Mouse (Mus musculus) kidney, postnatal 0 days (tissue): Measurements from ENCODE around the gene Cnfn. TPM values are rescaled to one million over a fixed set of nuclear protein-coding genes. Genes with fewer than 3 reads are reported as not detected.
"Not testable (repeated sequence)": the region's sequence is repeated elsewhere in the genome, so short reads cannot be mapped to it uniquely, and the experiment has no call there.

Experiments used
- ATAC-seq: fragments of 200-750 bp; cut with Nextera tagmentation; replicated peaks from 2 replicates; pipeline ENCODE4 v1.8.0; 2017; ENCODE audit warnings: low read depth, moderate number of reproducible peaks, moderate TSS enrichment, moderate library complexity; ENCODE audit not compliant: low FRiP score
- DNase-seq: peaks from one replicate; pipeline ENCODE4 v3.0.0-alpha.2; 2016; ENCODE audit warnings: low spot score
- H3K27ac ChIP-seq: fragments of 300-500 bp; sonication (generic); 2 replicates; pipeline ENCODE4 v1.5.1; 2014; ENCODE audit warnings: mild to moderate bottlenecking
- H3K27me3 ChIP-seq: fragments of 300-500 bp; sonication (generic); 2 replicates; pipeline ENCODE4 v1.6.1; 2014; ENCODE audit warnings: low read length, mixed read lengths; ENCODE audit not compliant: insufficient read depth
- H3K36me3 ChIP-seq: fragments of 300-500 bp; sonication (generic); 2 replicates; pipeline ENCODE4 v1.6.1; 2014; ENCODE audit warnings: low read length, mixed read lengths; ENCODE audit not compliant: insufficient read depth
- H3K4me1 ChIP-seq: fragments of 300-500 bp; sonication (generic); replicated peaks from 2 replicates; pipeline ENCODE4 v1.6.1; 2014; ENCODE audit warnings: antibody characterized with exemption, low read length, mixed read lengths; ENCODE audit not compliant: insufficient read depth
- H3K4me2 ChIP-seq: fragments of 300-500 bp; sonication (generic); 2 replicates; pipeline ENCODE4 v1.6.1; 2014; ENCODE audit warnings: mild to moderate bottlenecking, low read length, moderate library complexity, mixed read lengths
- H3K4me3 ChIP-seq: fragments of 300-500 bp; sonication (generic); replicated peaks from 2 replicates; pipeline ENCODE4 v1.5.1; 2014; ENCODE audit warnings: low read depth, low read length
- H3K9ac ChIP-seq: fragments of 300-500 bp; sonication (generic); 2 replicates; pipeline ENCODE4 v1.6.1; 2014; ENCODE audit warnings: low read depth, low read length
- H3K9me3 ChIP-seq: fragments of 300-500 bp; sonication (generic); replicated peaks from 2 replicates; pipeline ENCODE4 v1.6.1; 2016; ENCODE audit warnings: low read length, inconsistent platforms, mixed read lengths
- CTCF ChIP-seq: IDR thresholded peaks from 2 replicates; pipeline ENCODE4 v1.5.1; 2016; ENCODE audit warnings: antibody characterized with exemption, low read depth, mild to moderate bottlenecking, moderate library complexity
- WGBS: fragments of 180-500 bp; shearing (Covaris S2); extraction: QIAGEN DNeasy Blood & Tissue Kit; methylation state at CpG from one replicate; pipeline ENCODE4 v1.1.7; 2014; 5-methylcytosine and 5-hydroxymethylcytosine counted together
- polyA plus RNA-seq: library from polyadenylated mRNA; unstranded; fragments of >200 nt; fragmentation: Nextera tagmentation; extraction: Ambion mirVana; gene quantifications from 2 replicates; pipeline ENCODE4 v1.2.1, GENCODE M21; 2015

Gene Cnfn
- polyA plus RNA-seq, 1 experiment from 2014 or later, result not detected

- DNase-seq, result no peak
- Histone ChIP-seq H3K9ac (no peak overlapping the region), H3K27me3 (no peaks in the 10 kb centered on the region), H3K9me3 (no peaks in the 10 kb centered on the region), H3K36me3 (peaks cover 4% of the 10 kb centered on the region), H3K4me3 (no peak overlapping the region), H3K27ac (no peak overlapping the region), H3K4me2 (no peak overlapping the region), H3K4me1 (peaks cover 7% of the 10 kb centered on the region; the same call in 1 of the 2 replicates)
- no peak for ATAC-seq
- WGBS, result 77% methylated on average over 8 of the region's 8 CpGs
- no peak for TF ChIP-seq CTCF
Observed at GRCm38 (mm10) chr7:25326233-25326632, 43.3 kb downstream of the Cnfn start.

DNA sequence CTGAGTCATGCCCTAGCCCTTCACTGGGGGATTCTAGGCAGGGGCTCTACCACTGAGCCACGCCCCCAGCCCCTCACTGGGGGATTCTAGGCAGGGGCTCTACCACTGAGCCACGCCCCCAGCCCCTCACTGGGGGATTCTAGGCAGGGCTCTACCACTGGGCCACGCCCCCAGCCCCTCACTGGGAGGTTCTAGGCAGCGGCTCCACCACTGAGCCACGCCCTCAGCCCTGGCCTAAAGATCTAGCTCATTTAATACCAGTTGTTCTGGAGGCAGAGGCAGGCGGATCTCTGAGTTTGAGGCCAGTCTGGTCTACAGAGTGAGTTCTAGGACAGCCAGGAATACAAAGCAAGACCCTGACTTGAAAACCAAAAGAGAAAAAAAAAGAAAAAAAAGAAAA lies 44.1 kb downstream of the Cnfn start:
- WGBS, result 97% methylated on average over 5 of the region's 6 CpGs
- H3K27me3 ChIP-seq, H3K9me3 ChIP-seq, H3K4me3 ChIP-seq, H3K4me2 ChIP-seq, H3K36me3 ChIP-seq, H3K27ac ChIP-seq, ATAC-seq, H3K9ac ChIP-seq, DNase-seq, H3K4me1 ChIP-seq: not testable (repeated sequence)

- whole genome bisulfite sequencing, result 85% methylated on average over 2 of the region's 2 CpGs
- no peaks in the 10 kb centered on the region for H3K27me3 ChIP-seq
- peaks cover 7% of the 10 kb centered on the region; the same call in 1 of the 2 replicates for H3K4me1 ChIP-seq
- ATAC-seq (no peak), DNase-seq (no peak)
- no peaks in the 10 kb centered on the region for H3K9me3 ChIP-seq
- no peak overlapping the region for H3K4me3 ChIP-seq
- TF ChIP-seq CTCF, result no peak
- H3K36me3 ChIP-seq, result no peaks in the 10 kb centered on the region
- no peak overlapping the region for H3K9ac ChIP-seq
- H3K27ac ChIP-seq, result no peak overlapping the region
- no peak overlapping the region for H3K4me2 ChIP-seq
Observed at GRCm38 (mm10) chr7:25323219-25323618, 46.3 kb downstream of the Cnfn start.

- 0 out of 2 replicates have a peak overlapping the region, but pooled peaks have one; percentile 2 for H3K4me3 ChIP-seq
- no peaks in the 10 kb centered on the region for H3K27me3 ChIP-seq
- 0 out of 2 replicates have a peak overlapping the region, but pooled peaks have one; percentile 9 for H3K9ac ChIP-seq
- no peak for TF ChIP-seq CTCF
- no peaks in the 10 kb centered on the region for H3K9me3 ChIP-seq
- no peaks in the 10 kb centered on the region for H3K36me3 ChIP-seq
- H3K4me2 ChIP-seq, result peak overlapping the region; percentile 42
- peaks cover 12% of the 10 kb centered on the region; the same call in 1 of the 2 replicates for H3K4me1 ChIP-seq
- ATAC-seq (peak; percentile 81), DNase-seq (peak; percentile 94)
- 7% methylated on average over 6 of the region's 6 CpGs for WGBS
- peak overlapping the region; percentile 80 for H3K27ac ChIP-seq
Observed at GRCm38 (mm10) chr7:25322058-25322484, 47.5 kb downstream of the Cnfn start.

Other genes with a start within 250 kb of the Cnfn start
- gene Pou2f2, start 190.0 kb downstream of the Cnfn start, polyA plus RNA-seq, result 0.45 and 0.59 TPM in 2 replicates
- gene Dedd2, start 149.1 kb downstream of the Cnfn start, polyA plus RNA-seq, result 13.9 and 15.6 TPM in 2 replicates
- 1.9 and 2.1 TPM in 2 replicates for gene Zfp526, start 148.3 kb downstream of the Cnfn start, polyA plus RNA-seq
- gene Gsk3a, start 131.9 kb downstream of the Cnfn start, polyA plus RNA-seq, result 7.8 and 9.8 TPM in 2 replicates
- 12.7 and 18.6 TPM in 2 replicates for gene Erf, start 119.0 kb downstream of the Cnfn start, polyA plus RNA-seq
- 22.0 and 23.3 TPM in 2 replicates for gene Cic, start 102.0 kb downstream of the Cnfn start, polyA plus RNA-seq
- 144 and 152 TPM in 2 replicates for gene Pafah1b3, start 71.7 kb downstream of the Cnfn start, polyA plus RNA-seq
- gene Prr19, start 68.3 kb downstream of the Cnfn start, polyA plus RNA-seq, result 0.21 and 0.26 TPM in 2 replicates
- gene Tmem145, start 63.6 kb downstream of the Cnfn start, polyA plus RNA-seq, result 0.23 and 0.50 TPM in 2 replicates
- gene Megf8, start 52.6 kb downstream of the Cnfn start, polyA plus RNA-seq, result 8.1 and 9.6 TPM in 2 replicates
- 6.4 and 6.5 TPM in 2 replicates for gene Lipe, start 29.0 kb upstream of the Cnfn start, polyA plus RNA-seq
- gene Cxcl17, start 43.2 kb upstream of the Cnfn start, polyA plus RNA-seq, result 0.43 and 0.47 TPM in 2 replicates
- 4.7 and 6.3 TPM in 2 replicates for gene Ceacam1, start 107.9 kb upstream of the Cnfn start, polyA plus RNA-seq
- gene Ceacam2, start 170.1 kb upstream of the Cnfn start, polyA plus RNA-seq, result 0.07 TPM in 1 of 2 replicates, not detected in the other
- gene Erich4, start 246.2 kb upstream of the Cnfn start, polyA plus RNA-seq, result 10.1 and 11.2 TPM in 2 replicates
- gene Dmac2, start 249.7 kb upstream of the Cnfn start, polyA plus RNA-seq, result 68.6 and 68.9 TPM in 2 replicates